Mouse (Mus musculus): Measurements from ENCODE around the gene Lrrc27. TPM values are rescaled to one million over a fixed set of nuclear protein-coding genes. Genes with fewer than 3 reads are reported as not detected.

Gene Lrrc27
- polyA plus RNA-seq, 1 experiment from 2014 or later: 0.68 TPM

DNA sequence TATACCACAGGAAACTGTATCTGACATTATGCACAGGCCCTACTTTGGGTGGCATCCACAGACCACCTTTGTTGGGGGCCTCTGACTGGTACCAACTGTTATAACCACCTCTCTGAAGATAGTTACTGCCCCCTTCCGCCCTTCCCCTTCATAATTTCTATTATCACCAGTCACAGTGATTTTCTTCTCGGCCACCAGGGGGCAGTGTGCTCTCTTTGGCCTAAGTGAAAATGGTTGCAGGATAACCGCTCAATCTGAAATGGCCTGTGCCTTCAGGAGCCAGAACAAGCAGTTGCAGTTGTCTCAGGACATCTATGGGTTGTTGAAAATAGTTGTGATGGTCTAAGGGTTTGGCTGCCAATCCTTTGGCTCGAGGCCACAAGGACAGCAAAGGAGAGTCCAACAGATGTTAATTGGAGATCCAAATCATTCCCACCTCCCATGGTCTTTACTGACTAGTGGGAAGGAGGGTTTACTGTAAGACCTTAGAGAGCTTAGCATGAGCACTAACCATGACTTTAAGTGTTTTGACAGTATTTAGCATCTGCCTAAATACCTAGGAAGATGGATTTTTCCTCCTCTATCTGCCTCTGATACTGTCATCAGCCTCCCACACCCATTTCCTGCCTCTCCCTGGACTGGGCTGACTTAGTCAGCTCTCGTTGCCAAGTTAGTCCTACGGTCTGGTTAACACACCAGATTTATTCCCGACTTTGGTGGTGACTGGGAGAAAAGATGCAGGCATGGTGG is 4.6 kb upstream of the Lrrc27 start:
- ATAC-seq (ENCODE audit: low read depth): no peak
- Histone ChIP-seq H3K27me3 (ENCODE audit: control insufficient read depth, insufficient read depth, low read depth, low read length) (no peaks in the 10 kb centered on the region), H3K4me2 (ENCODE audit: low read depth, low read length) (no peak overlapping the region), H3K9ac (ENCODE audit: low read depth, low read length) (no peak overlapping the region), H3K36me3 (ENCODE audit: control insufficient read depth, insufficient read depth) (no peaks in the 10 kb centered on the region), H3K27ac (ENCODE audit: low read length) (no peak overlapping the region), H3K9me3 (replicated peaks; ENCODE audit: control insufficient read depth, low read length) (no peaks in the 10 kb centered on the region), H3K4me1 (ENCODE audit: control insufficient read depth, low read depth, low read length) (peaks cover 5% of the 10 kb centered on the region), H3K4me3 (ENCODE audit: low read depth, low read length) (no peak overlapping the region)
- 10% methylated on average over 7 of the region's 7 CpGs for WGBS (ENCODE audit: insufficient replicate concordance)

- peaks cover 9% of the 10 kb centered on the region for H3K4me1 ChIP-seq (ENCODE audit: control insufficient read depth, low read depth, low read length)
- no peaks in the 10 kb centered on the region for H3K9me3 ChIP-seq (replicated peaks; ENCODE audit: control insufficient read depth, low read length)
- H3K4me3 ChIP-seq (ENCODE audit: low read depth, low read length): no peak overlapping the region
- no peaks in the 10 kb centered on the region for H3K27me3 ChIP-seq (ENCODE audit: control insufficient read depth, insufficient read depth, low read depth, low read length)
- no peak for ATAC-seq (ENCODE audit: low read depth)
- H3K36me3 ChIP-seq (ENCODE audit: control insufficient read depth, insufficient read depth): no peaks in the 10 kb centered on the region
- no peak overlapping the region for H3K4me2 ChIP-seq (ENCODE audit: low read depth, low read length)
- 74% methylated on average over 4 of the region's 4 CpGs for WGBS (ENCODE audit: insufficient replicate concordance)
- H3K27ac ChIP-seq (ENCODE audit: low read length): no peak overlapping the region
- no peak overlapping the region for H3K9ac ChIP-seq (ENCODE audit: low read depth, low read length)
Measured at GRCm38 (mm10) chr7:139208773-139209095, 4.1 kb upstream of the Lrrc27 start.

GRCm38 (mm10) chr7:139211761-139212160 is 1.0 kb upstream of the Lrrc27 start:
- peaks cover 9% of the 10 kb centered on the region for H3K4me1 ChIP-seq (ENCODE audit: control insufficient read depth, low read depth, low read length)
- H3K27me3 ChIP-seq (ENCODE audit: control insufficient read depth, insufficient read depth, low read depth, low read length): no peaks in the 10 kb centered on the region
- no peak overlapping the region for H3K27ac ChIP-seq (ENCODE audit: low read length)
- H3K36me3 ChIP-seq (ENCODE audit: control insufficient read depth, insufficient read depth): no peaks in the 10 kb centered on the region
- no peaks in the 10 kb centered on the region for H3K9me3 ChIP-seq (replicated peaks; ENCODE audit: control insufficient read depth, low read length)
- H3K4me3 ChIP-seq (ENCODE audit: low read depth, low read length): no peak overlapping the region
- no peak overlapping the region for H3K4me2 ChIP-seq (ENCODE audit: low read depth, low read length)
- WGBS (ENCODE audit: insufficient replicate concordance): 74% methylated on average over 6 of the region's 6 CpGs
- H3K9ac ChIP-seq (ENCODE audit: low read depth, low read length): no peak overlapping the region
- no peak for ATAC-seq (ENCODE audit: low read depth)

GRCm38 (mm10) chr7:139213751-139214150 is 963 bp downstream of the Lrrc27 start:
- Histone ChIP-seq H3K27me3 (ENCODE audit: control insufficient read depth, insufficient read depth, low read depth, low read length) (no peaks in the 10 kb centered on the region), H3K9ac (ENCODE audit: low read depth, low read length) (peak overlapping the region; percentile 42; the same call in 1 of the 2 replicates), H3K4me1 (ENCODE audit: control insufficient read depth, low read depth, low read length) (peaks cover 9% of the 10 kb centered on the region), H3K4me3 (ENCODE audit: low read depth, low read length) (peak overlapping the region; percentile 70; the same call in 1 of the 2 replicates), H3K9me3 (replicated peaks; ENCODE audit: control insufficient read depth, low read length) (no peaks in the 10 kb centered on the region), H3K27ac (ENCODE audit: low read length) (no peak overlapping the region), H3K36me3 (ENCODE audit: control insufficient read depth, insufficient read depth) (no peaks in the 10 kb centered on the region), H3K4me2 (ENCODE audit: low read depth, low read length) (peak overlapping the region; percentile 70)
- WGBS (ENCODE audit: insufficient replicate concordance): 65% methylated on average over 3 of the region's 3 CpGs
- ATAC-seq (ENCODE audit: low read depth): no peak

- Histone ChIP-seq H3K27me3 (ENCODE audit: control insufficient read depth, insufficient read depth, low read depth, low read length) (no peaks in the 10 kb centered on the region), H3K36me3 (ENCODE audit: control insufficient read depth, insufficient read depth) (no peaks in the 10 kb centered on the region), H3K27ac (ENCODE audit: low read length) (no peak overlapping the region), H3K9ac (ENCODE audit: low read depth, low read length) (no peak overlapping the region), H3K4me1 (ENCODE audit: control insufficient read depth, low read depth, low read length) (peaks cover 9% of the 10 kb centered on the region), H3K4me2 (ENCODE audit: low read depth, low read length) (no peak overlapping the region), H3K9me3 (replicated peaks; ENCODE audit: control insufficient read depth, low read length) (no peaks in the 10 kb centered on the region), H3K4me3 (ENCODE audit: low read depth, low read length) (no peak overlapping the region)
- no peak for ATAC-seq (ENCODE audit: low read depth)
- WGBS (ENCODE audit: insufficient replicate concordance): 70% methylated on average over 3 of the region's 3 CpGs
Measured at GRCm38 (mm10) chr7:139214160-139214559, 1.4 kb downstream of the Lrrc27 start.

- peaks cover 9% of the 10 kb centered on the region for H3K4me1 ChIP-seq (ENCODE audit: control insufficient read depth, low read depth, low read length)
- H3K27me3 ChIP-seq (ENCODE audit: control insufficient read depth, insufficient read depth, low read depth, low read length): no peaks in the 10 kb centered on the region
- H3K4me2 ChIP-seq (ENCODE audit: low read depth, low read length): no peak overlapping the region
- no peak overlapping the region for H3K27ac ChIP-seq (ENCODE audit: low read length)
- H3K4me3 ChIP-seq (ENCODE audit: low read depth, low read length): no peak overlapping the region
- no peak overlapping the region for H3K9ac ChIP-seq (ENCODE audit: low read depth, low read length)
- WGBS (ENCODE audit: insufficient replicate concordance): 66% methylated on average over 14 of the region's 14 CpGs
- no peaks in the 10 kb centered on the region for H3K36me3 ChIP-seq (ENCODE audit: control insufficient read depth, insufficient read depth)
- no peaks in the 10 kb centered on the region for H3K9me3 ChIP-seq (replicated peaks; ENCODE audit: control insufficient read depth, low read length)
- ATAC-seq (ENCODE audit: low read depth): no peak
Measured at GRCm38 (mm10) chr7:139214596-139215340, 2.0 kb downstream of the Lrrc27 start.

DNA sequence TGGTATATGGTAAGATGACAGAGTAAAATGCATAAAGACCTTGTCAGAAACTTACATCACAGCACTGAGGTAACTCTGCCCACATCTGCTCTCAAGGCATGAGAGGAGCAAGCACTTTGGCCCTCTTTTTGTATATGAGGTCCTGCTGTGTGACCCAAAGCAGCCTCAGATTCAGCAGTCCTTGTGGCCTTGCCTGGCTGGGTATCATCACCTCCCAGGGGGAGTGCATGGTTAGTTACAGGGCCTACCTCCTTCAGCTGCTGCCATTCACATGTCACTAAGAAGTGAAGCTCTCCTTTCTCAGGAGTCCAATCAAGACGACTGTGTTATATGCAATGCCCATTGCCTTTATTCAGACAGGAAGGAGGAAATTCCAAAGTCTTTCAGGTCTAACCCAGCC is 2.7 kb downstream of the Lrrc27 start:
- Histone ChIP-seq H3K27me3 (ENCODE audit: control insufficient read depth, insufficient read depth, low read depth, low read length) (no peaks in the 10 kb centered on the region), H3K4me2 (ENCODE audit: low read depth, low read length) (no peak overlapping the region), H3K27ac (ENCODE audit: low read length) (no peak overlapping the region), H3K36me3 (ENCODE audit: control insufficient read depth, insufficient read depth) (no peaks in the 10 kb centered on the region), H3K4me1 (ENCODE audit: control insufficient read depth, low read depth, low read length) (peaks cover 9% of the 10 kb centered on the region), H3K9me3 (replicated peaks; ENCODE audit: control insufficient read depth, low read length) (no peaks in the 10 kb centered on the region), H3K9ac (ENCODE audit: low read depth, low read length) (no peak overlapping the region), H3K4me3 (ENCODE audit: low read depth, low read length) (no peak overlapping the region)
- no peak for ATAC-seq (ENCODE audit: low read depth)
- 45% methylated on average over 1 of the region's 1 CpGs for WGBS (ENCODE audit: insufficient replicate concordance)

DNA sequence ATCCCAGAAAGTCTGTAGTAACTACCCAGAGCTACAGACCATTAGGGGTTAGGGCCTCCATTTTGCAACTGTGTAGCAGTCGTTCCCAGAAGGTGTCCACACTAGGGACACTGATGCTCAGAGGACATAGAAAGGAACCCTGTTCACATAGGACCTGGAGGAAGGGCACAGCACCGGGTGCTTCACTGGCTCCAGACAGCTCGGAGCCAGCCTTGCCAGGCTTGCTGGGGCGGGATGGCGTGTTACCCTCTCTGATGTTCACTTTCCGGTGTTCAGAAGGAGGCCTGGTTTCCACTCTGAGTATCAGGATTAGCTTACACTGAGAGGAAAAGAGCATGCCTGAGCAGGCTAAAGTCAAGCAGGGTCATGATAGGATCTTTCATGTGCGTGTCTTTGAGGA is 3.2 kb downstream of the Lrrc27 start:
- Histone ChIP-seq H3K4me1 (ENCODE audit: control insufficient read depth, low read depth, low read length) (peaks cover 9% of the 10 kb centered on the region), H3K9ac (ENCODE audit: low read depth, low read length) (no peak overlapping the region), H3K4me3 (ENCODE audit: low read depth, low read length) (no peak overlapping the region), H3K27me3 (ENCODE audit: control insufficient read depth, insufficient read depth, low read depth, low read length) (no peaks in the 10 kb centered on the region), H3K4me2 (ENCODE audit: low read depth, low read length) (no peak overlapping the region), H3K9me3 (replicated peaks; ENCODE audit: control insufficient read depth, low read length) (no peaks in the 10 kb centered on the region), H3K27ac (ENCODE audit: low read length) (no peak overlapping the region), H3K36me3 (ENCODE audit: control insufficient read depth, insufficient read depth) (no peaks in the 10 kb centered on the region)
- ATAC-seq (ENCODE audit: low read depth): no peak
- 70% methylated on average over 7 of the region's 7 CpGs for WGBS (ENCODE audit: insufficient replicate concordance)

DNA sequence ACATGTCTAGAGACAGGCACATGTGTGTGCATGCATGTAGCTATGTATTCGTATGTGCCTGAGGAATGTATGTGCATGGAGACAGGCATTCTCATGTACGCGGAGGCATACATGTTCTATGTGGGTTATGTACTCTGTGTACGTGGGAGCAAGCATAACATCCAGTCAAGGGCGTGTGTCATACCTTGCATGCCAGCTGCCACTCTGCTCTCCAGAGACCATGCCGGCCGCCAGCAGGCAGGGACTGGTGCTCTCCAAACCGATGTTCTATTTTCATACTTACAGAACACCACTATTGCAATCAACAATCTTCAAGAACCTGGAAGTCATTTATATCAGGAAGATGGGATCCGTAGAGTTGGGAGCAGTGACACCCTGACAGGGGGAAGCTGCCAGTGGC is 3.7 kb downstream of the Lrrc27 start:
- Histone ChIP-seq H3K36me3 (ENCODE audit: control insufficient read depth, insufficient read depth) (no peaks in the 10 kb centered on the region), H3K9me3 (replicated peaks; ENCODE audit: control insufficient read depth, low read length) (no peaks in the 10 kb centered on the region), H3K4me3 (ENCODE audit: low read depth, low read length) (no peak overlapping the region)

More for the DNA sequence above, 3.7 kb downstream of the Lrrc27 start:
- Histone ChIP-seq H3K4me2 (ENCODE audit: low read depth, low read length) (no peak overlapping the region), H3K27ac (ENCODE audit: low read length) (no peak overlapping the region), H3K27me3 (ENCODE audit: control insufficient read depth, insufficient read depth, low read depth, low read length) (no peaks in the 10 kb centered on the region), H3K4me1 (ENCODE audit: control insufficient read depth, low read depth, low read length) (peaks cover 9% of the 10 kb centered on the region), H3K9ac (ENCODE audit: low read depth, low read length) (no peak overlapping the region)
- ATAC-seq (ENCODE audit: low read depth): no peak
- 72% methylated on average over 9 of the region's 9 CpGs for WGBS (ENCODE audit: insufficient replicate concordance)

All from liver, embryonic 16.5 days (tissue).